Mouse (Mus musculus): ENCODE results near the gene Bglap2. TPM values are rescaled to one million over a fixed set of nuclear protein-coding genes. Genes with fewer than 3 reads are reported as not detected.

The Bglap2 gene
- polyA plus RNA-seq, 1 experiment from 2014 or later: not detected

GRCm38 (mm10) chr3:88331282-88331681, 47.2 kb downstream of the Bglap2 start:
- 21% methylated on average over 2 of the region's 2 CpGs for WGBS
- ATAC-seq (replicated peaks; ENCODE audit: low FRiP score, low TSS enrichment, low read depth) (no peak), DNase-seq (ENCODE audit: low spot score) (no peak)

GRCm38 (mm10) chr3:88328956-88329355, 49.5 kb downstream of the Bglap2 start:
- H3K4me2 ChIP-seq (ENCODE audit: low read length): no peak overlapping the region
- H3K36me3 ChIP-seq (ENCODE audit: control insufficient read depth, insufficient read depth, low read length): peaks cover 23% of the 10 kb centered on the region; the same call in 1 of the 2 replicates
- 58% methylated on average over 5 of the region's 5 CpGs for WGBS
- no peaks in the 10 kb centered on the region for H3K27me3 ChIP-seq (replicated peaks; ENCODE audit: control insufficient read depth, insufficient read depth, low read length)
- DNase-seq (ENCODE audit: low spot score) (no peak), ATAC-seq (replicated peaks; ENCODE audit: low FRiP score, low TSS enrichment, low read depth) (no peak)
- no peak overlapping the region for H3K27ac ChIP-seq (ENCODE audit: low read depth)
- H3K4me1 ChIP-seq (replicated peaks; ENCODE audit: control insufficient read depth, insufficient read depth, low read length): peaks cover 10% of the 10 kb centered on the region
- no peaks in the 10 kb centered on the region for H3K9me3 ChIP-seq (ENCODE audit: control insufficient read depth, low read length)
- H3K4me3 ChIP-seq (ENCODE audit: low read depth, low read length): no peak overlapping the region
- H3K9ac ChIP-seq (ENCODE audit: low read length): no peak overlapping the region

More at GRCm38 (mm10) chr3:88331282-88331681, 47.2 kb downstream of the Bglap2 start:
- H3K27me3 ChIP-seq (replicated peaks; ENCODE audit: control insufficient read depth, insufficient read depth, low read length): no peaks in the 10 kb centered on the region
- no peak overlapping the region for H3K4me3 ChIP-seq (ENCODE audit: low read depth, low read length)
- H3K27ac ChIP-seq (ENCODE audit: low read depth): no peak overlapping the region
- no peak overlapping the region for H3K9ac ChIP-seq (ENCODE audit: low read length)
- no peaks in the 10 kb centered on the region for H3K9me3 ChIP-seq (ENCODE audit: control insufficient read depth, low read length)
- peaks cover 23% of the 10 kb centered on the region; the same call in 1 of the 2 replicates for H3K36me3 ChIP-seq (ENCODE audit: control insufficient read depth, insufficient read depth, low read length)
- H3K4me1 ChIP-seq (replicated peaks; ENCODE audit: control insufficient read depth, insufficient read depth, low read length): no peaks in the 10 kb centered on the region; the same call in none of the 2 replicates
- no peak overlapping the region for H3K4me2 ChIP-seq (ENCODE audit: low read length)

Other genes starting within 250 kb of the Bglap2 start
- gene Mef2d, start 236.3 kb downstream of the Bglap2 start, polyA plus RNA-seq (2014; fragmentation: Nextera tagmentation; extraction: Ambion mirVana): 23.4 and 23.8 TPM in 2 replicates
- 0.26 TPM in 1 of 2 replicates, not detected in the other for gene Rhbg, start 124.0 kb downstream of the Bglap2 start, polyA plus RNA-seq (2014; fragmentation: Nextera tagmentation; extraction: Ambion mirVana)
- gene Gm38392, start 91.5 kb downstream of the Bglap2 start, polyA plus RNA-seq (2014; fragmentation: Nextera tagmentation; extraction: Ambion mirVana): 0.28 and 0.89 TPM in 2 replicates
- gene Tsacc, start 81.7 kb downstream of the Bglap2 start, polyA plus RNA-seq (2014; fragmentation: Nextera tagmentation; extraction: Ambion mirVana): 13.3 TPM in 2 replicates
- 566 and 608 TPM in 2 replicates for gene Cct3, start 81.6 kb downstream of the Bglap2 start, polyA plus RNA-seq (2014; fragmentation: Nextera tagmentation; extraction: Ambion mirVana)
- gene Glmp, start 53.7 kb downstream of the Bglap2 start, polyA plus RNA-seq (2014; fragmentation: Nextera tagmentation; extraction: Ambion mirVana): 140 and 161 TPM in 2 replicates
- gene Tmem79, start 42.6 kb downstream of the Bglap2 start, polyA plus RNA-seq (2014; fragmentation: Nextera tagmentation; extraction: Ambion mirVana): 17.1 and 17.3 TPM in 2 replicates
- 39.4 and 40.1 TPM in 2 replicates for gene Smg5, start 42.4 kb downstream of the Bglap2 start, polyA plus RNA-seq (2014; fragmentation: Nextera tagmentation; extraction: Ambion mirVana)
- 1.5 and 2.4 TPM in 2 replicates for gene Paqr6, start 14.1 kb downstream of the Bglap2 start, polyA plus RNA-seq (2014; fragmentation: Nextera tagmentation; extraction: Ambion mirVana)
- 0.28 and 0.30 TPM in 2 replicates for gene Bglap3, start 6.0 kb downstream of the Bglap2 start, polyA plus RNA-seq (2014; fragmentation: Nextera tagmentation; extraction: Ambion mirVana)
- 0.64 TPM in 1 of 2 replicates, not detected in the other for gene Bglap, start 5.8 kb upstream of the Bglap2 start, polyA plus RNA-seq (2014; fragmentation: Nextera tagmentation; extraction: Ambion mirVana)
- 150 and 154 TPM in 2 replicates for gene Pmf1, start 31.6 kb upstream of the Bglap2 start, polyA plus RNA-seq (2014; fragmentation: Nextera tagmentation; extraction: Ambion mirVana)
- 19.7 and 20.1 TPM in 2 replicates for gene Slc25a44, start 46.4 kb upstream of the Bglap2 start, polyA plus RNA-seq (2014; fragmentation: Nextera tagmentation; extraction: Ambion mirVana)
- 11.1 and 13.3 TPM in 2 replicates for gene Sema4a, start 82.5 kb upstream of the Bglap2 start, polyA plus RNA-seq (2014; fragmentation: Nextera tagmentation; extraction: Ambion mirVana)
- gene Lmna, start 131.3 kb upstream of the Bglap2 start, polyA plus RNA-seq (2014; fragmentation: Nextera tagmentation; extraction: Ambion mirVana): 86.0 and 96.0 TPM in 2 replicates
- gene Mex3a, start 153.7 kb upstream of the Bglap2 start, polyA plus RNA-seq (2014; fragmentation: Nextera tagmentation; extraction: Ambion mirVana): 19.8 and 23.8 TPM in 2 replicates
- gene Rab25, start 169.6 kb upstream of the Bglap2 start, polyA plus RNA-seq (2014; fragmentation: Nextera tagmentation; extraction: Ambion mirVana): 55.6 and 56.9 TPM in 2 replicates
- 98.9 and 102 TPM in 2 replicates for gene Lamtor2, start 174.4 kb upstream of the Bglap2 start, polyA plus RNA-seq (2014; fragmentation: Nextera tagmentation; extraction: Ambion mirVana)
- gene Ubqln4, start 175.1 kb upstream of the Bglap2 start, polyA plus RNA-seq (2014; fragmentation: Nextera tagmentation; extraction: Ambion mirVana): 59.0 and 60.8 TPM in 2 replicates
- 290 and 316 TPM in 2 replicates for gene Ssr2, start 197.2 kb upstream of the Bglap2 start, polyA plus RNA-seq (2014; fragmentation: Nextera tagmentation; extraction: Ambion mirVana)
- gene Arhgef2, start 227.3 kb upstream of the Bglap2 start, polyA plus RNA-seq (2014; fragmentation: Nextera tagmentation; extraction: Ambion mirVana): 87.0 and 98.4 TPM in 2 replicates

All from intestine, embryonic 14.5 days (tissue).